Mouse (Mus musculus): ENCODE data around the gene Ky. TPM values are rescaled to one million over a fixed set of nuclear protein-coding genes. Genes with fewer than 3 reads are reported as not detected.

The Ky gene
- total RNA-seq, 1 experiment from 2014 or later, result not detected

- no peak for ATAC-seq (replicated peaks in 1 of 2; ENCODE audit: insufficient read depth in 1 of 2, low FRiP score in 2 of 2, low TSS enrichment in 1 of 2, low read depth in 1 of 2, poor library complexity in 2 of 2, severe bottlenecking in 2 of 2)
Measured at GRCm38 (mm10) chr9:102498701-102499100, 6.8 kb upstream of the Ky start.

- no peak for ATAC-seq (replicated peaks in 1 of 2; ENCODE audit: insufficient read depth in 1 of 2, low FRiP score in 2 of 2, low TSS enrichment in 1 of 2, low read depth in 1 of 2, poor library complexity in 2 of 2, severe bottlenecking in 2 of 2)
Measured at GRCm38 (mm10) chr9:102499266-102499665, 6.3 kb upstream of the Ky start.

DNA sequence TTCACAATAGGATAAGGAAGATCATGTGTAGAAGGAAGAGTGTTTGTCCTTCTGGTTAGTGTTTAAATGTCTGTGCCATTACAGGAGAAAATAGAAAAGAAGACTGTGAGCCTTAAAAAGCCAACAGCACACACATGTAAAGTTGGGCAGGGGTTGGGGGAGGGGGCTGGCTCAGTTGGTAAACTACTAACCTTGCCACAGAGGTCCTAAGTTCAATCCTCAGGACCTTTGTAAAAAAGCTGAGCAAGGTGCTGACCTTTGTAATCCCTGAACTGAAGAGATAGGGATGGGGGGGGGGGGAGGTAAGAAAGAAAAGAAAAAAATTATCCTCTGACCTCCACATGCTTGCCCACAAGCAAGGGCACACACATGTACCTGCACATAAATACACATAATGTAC, 5.8 kb upstream of the Ky start:
- no peak for ATAC-seq (replicated peaks in 1 of 2; ENCODE audit: insufficient read depth in 1 of 2, low FRiP score in 2 of 2, low TSS enrichment in 1 of 2, low read depth in 1 of 2, poor library complexity in 2 of 2, severe bottlenecking in 2 of 2)

GRCm38 (mm10) chr9:102501113-102501512, 4.4 kb upstream of the Ky start:
- ATAC-seq (replicated peaks in 1 of 2; ENCODE audit: insufficient read depth in 1 of 2, low FRiP score in 2 of 2, low TSS enrichment in 1 of 2, low read depth in 1 of 2, poor library complexity in 2 of 2, severe bottlenecking in 2 of 2), result no peak

GRCm38 (mm10) chr9:102502015-102502633, 3.4 kb upstream of the Ky start:
- no peak for ATAC-seq (replicated peaks in 1 of 2; ENCODE audit: insufficient read depth in 1 of 2, low FRiP score in 2 of 2, low TSS enrichment in 1 of 2, low read depth in 1 of 2, poor library complexity in 2 of 2, severe bottlenecking in 2 of 2)

DNA sequence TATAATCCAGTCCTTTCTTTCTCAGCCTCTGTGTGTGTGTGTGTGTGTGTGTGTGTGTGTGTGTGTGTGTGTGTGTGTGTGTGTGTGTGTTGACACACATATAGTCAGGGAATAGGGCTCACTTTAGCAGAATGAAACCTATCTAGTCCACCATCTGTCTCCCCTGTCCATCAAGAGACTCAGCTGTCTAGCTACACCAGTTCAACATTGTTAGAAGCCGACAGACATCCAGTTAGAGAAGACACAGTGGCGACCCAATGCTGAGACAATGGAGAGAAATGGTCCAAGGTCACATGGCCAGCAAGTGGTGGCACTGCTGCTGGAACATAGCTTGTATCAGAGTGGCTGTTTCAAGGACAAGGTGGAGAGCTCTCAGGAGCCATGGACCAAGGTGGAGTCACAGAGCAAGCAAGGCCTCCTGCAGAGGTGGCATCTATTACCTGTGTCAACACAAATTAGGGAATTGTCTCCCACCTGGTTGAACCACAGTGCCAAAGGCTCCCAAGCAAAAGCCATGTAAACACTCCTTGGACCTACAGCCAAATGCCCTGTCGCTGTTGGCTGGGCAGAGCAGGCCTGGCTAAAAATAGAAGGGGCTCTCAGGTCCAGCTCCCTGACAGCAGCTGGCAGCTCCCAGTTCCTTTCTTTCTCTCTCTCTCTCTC, 703 bp upstream of the Ky start:
- ATAC-seq (replicated peaks in 1 of 2; ENCODE audit: insufficient read depth in 1 of 2, low FRiP score in 2 of 2, low TSS enrichment in 1 of 2, low read depth in 1 of 2, poor library complexity in 2 of 2, severe bottlenecking in 2 of 2), result no peak

- ATAC-seq (replicated peaks in 1 of 2; ENCODE audit: insufficient read depth in 1 of 2, low FRiP score in 2 of 2, low TSS enrichment in 1 of 2, low read depth in 1 of 2, poor library complexity in 2 of 2, severe bottlenecking in 2 of 2), result no peak
Measured at GRCm38 (mm10) chr9:102508315-102508714, 2.8 kb downstream of the Ky start.

DNA sequence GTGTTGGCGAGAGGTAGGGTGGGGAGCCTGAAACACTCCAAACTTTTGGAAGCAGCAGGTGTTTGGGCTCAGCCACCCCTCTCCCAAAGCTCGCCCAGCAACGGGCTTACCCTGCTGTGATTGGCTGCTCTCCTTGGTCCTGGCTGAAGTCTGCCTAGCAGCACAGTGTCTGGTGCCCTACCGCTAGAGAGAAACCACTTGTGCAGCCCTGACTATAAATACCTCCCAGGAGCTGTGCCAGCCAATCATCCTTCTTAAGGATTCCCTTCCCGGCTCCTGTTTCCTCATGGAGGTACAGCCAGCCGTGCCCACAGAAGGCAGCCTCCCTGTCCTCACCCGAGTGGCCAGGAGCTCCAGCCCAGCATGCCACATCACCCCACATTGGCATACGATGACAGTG, 5.9 kb downstream of the Ky start:
- no peak for ATAC-seq (replicated peaks in 1 of 2; ENCODE audit: insufficient read depth in 1 of 2, low FRiP score in 2 of 2, low TSS enrichment in 1 of 2, low read depth in 1 of 2, poor library complexity in 2 of 2, severe bottlenecking in 2 of 2)

DNA sequence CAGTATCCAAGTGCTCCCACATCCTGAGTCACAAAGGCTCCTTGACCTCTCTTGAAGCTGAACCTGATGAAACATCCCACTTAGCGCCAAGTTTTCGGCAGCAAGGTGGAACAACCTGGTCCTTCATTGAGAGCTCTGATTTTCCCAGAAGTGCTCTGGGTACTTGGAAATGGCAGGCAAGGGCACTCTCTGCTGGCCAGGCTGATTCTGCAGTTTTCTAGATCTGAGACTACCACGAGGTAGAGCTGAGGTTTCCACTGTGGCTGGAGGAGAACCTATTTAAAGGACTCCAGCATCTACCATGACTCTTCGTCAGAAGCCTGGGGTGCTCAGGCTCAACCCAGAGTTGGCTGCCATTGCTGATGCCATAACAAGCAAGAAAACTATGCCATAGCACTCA, 8.0 kb downstream of the Ky start:
- ATAC-seq (replicated peaks in 1 of 2; ENCODE audit: insufficient read depth in 1 of 2, low FRiP score in 2 of 2, low TSS enrichment in 1 of 2, low read depth in 1 of 2, poor library complexity in 2 of 2, severe bottlenecking in 2 of 2), result no peak

DNA sequence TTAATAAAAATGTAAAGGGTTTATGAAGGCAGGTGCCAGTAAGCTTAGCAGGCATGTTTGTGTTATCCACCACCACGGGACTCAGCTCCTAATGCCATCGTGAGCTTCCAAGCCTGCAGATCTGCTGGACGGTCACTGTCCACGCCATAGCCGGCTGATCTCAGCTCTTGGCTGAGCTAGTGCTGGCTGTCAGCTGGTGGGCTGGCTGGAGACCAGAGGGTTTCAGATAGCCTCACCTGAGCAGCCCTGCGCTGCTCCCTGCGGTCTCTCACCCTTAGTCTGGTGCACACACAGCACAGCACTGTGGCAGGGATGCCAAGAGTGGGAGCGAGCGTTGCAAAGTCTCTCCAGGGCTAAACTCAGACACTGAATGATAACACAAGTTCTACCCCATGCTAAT, 12.9 kb downstream of the Ky start:
- no peak for ATAC-seq (replicated peaks in 1 of 2; ENCODE audit: insufficient read depth in 1 of 2, low FRiP score in 2 of 2, low TSS enrichment in 1 of 2, low read depth in 1 of 2, poor library complexity in 2 of 2, severe bottlenecking in 2 of 2)

DNA sequence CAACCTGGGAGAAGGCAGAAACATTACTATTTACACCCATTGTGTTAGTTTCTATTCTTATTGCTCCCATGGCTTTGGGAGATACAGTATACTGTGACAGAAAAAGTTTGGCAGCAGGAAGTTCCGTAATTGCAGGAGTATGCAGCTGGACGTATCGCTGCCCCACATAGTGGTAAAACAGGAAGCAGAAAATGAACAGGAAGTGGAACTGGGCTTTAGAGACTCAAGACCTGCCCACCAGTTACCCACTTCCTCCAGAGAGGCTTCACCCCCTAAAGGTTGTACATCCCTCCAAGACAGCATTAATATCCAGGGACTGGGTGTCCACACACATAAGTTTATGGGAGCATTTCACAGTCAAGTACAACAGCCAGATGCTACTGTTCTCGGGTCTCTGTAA, 15.8 kb downstream of the Ky start:
- ATAC-seq (replicated peaks in 1 of 2; ENCODE audit: insufficient read depth in 1 of 2, low FRiP score in 2 of 2, low TSS enrichment in 1 of 2, low read depth in 1 of 2, poor library complexity in 2 of 2, severe bottlenecking in 2 of 2), result peak; percentile 86 to 90

DNA sequence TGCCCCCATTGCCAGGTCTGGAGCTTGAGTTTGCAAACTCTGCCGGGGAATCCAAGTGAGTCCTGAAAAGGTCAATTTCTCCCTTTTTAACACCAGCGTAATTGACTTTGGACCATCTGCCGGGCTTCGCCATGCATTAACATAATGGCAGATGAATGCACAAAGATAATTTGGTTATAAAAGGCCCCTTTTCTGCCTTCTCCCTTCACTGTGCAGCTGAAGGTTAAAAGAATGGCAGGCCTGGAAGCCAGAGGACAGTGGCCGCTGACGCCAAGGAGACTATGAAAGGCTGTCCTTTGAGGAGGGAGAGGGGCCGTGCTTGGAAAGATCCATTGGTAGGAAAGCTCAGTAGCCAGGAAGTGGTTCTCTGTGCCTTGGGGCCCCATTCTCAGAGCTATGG, 22.6 kb downstream of the Ky start:
- ATAC-seq (replicated peaks in 1 of 2; ENCODE audit: insufficient read depth in 1 of 2, low FRiP score in 2 of 2, low TSS enrichment in 1 of 2, low read depth in 1 of 2, poor library complexity in 2 of 2, severe bottlenecking in 2 of 2), result no peak

GRCm38 (mm10) chr9:102528561-102528960, 23.0 kb downstream of the Ky start:
- no peak for ATAC-seq (replicated peaks in 1 of 2; ENCODE audit: insufficient read depth in 1 of 2, low FRiP score in 2 of 2, low TSS enrichment in 1 of 2, low read depth in 1 of 2, poor library complexity in 2 of 2, severe bottlenecking in 2 of 2)

- ATAC-seq (replicated peaks in 1 of 2; ENCODE audit: insufficient read depth in 1 of 2, low FRiP score in 2 of 2, low TSS enrichment in 1 of 2, low read depth in 1 of 2, poor library complexity in 2 of 2, severe bottlenecking in 2 of 2), result no peak
Measured at GRCm38 (mm10) chr9:102529008-102529407, 23.5 kb downstream of the Ky start.

- no peak for ATAC-seq (replicated peaks in 1 of 2; ENCODE audit: insufficient read depth in 1 of 2, low FRiP score in 2 of 2, low TSS enrichment in 1 of 2, low read depth in 1 of 2, poor library complexity in 2 of 2, severe bottlenecking in 2 of 2)
Measured at GRCm38 (mm10) chr9:102531051-102531892, 25.7 kb downstream of the Ky start.

GRCm38 (mm10) chr9:102536968-102537367, 31.4 kb downstream of the Ky start:
- ATAC-seq (replicated peaks in 1 of 2; ENCODE audit: insufficient read depth in 1 of 2, low FRiP score in 2 of 2, low TSS enrichment in 1 of 2, low read depth in 1 of 2, poor library complexity in 2 of 2, severe bottlenecking in 2 of 2), result no peak

DNA sequence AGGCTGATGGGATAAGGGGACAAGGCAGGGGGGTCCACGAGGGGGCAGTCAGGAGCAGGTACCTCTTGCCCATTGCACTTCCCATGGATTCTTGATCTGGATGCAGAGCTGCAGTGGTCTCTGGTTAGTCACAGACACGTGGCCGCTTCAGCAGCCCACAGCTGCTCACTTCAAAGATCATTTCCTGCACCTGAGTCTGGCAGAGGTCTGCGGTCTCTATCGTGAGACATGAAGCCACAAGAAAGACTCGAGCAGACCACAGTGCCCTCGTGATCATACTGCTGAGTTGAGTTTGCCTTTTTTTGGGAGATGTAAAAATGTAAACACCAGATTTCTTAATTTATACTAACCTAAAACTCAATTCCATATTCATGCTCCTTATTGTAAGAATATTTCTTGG, 34.1 kb downstream of the Ky start:
- ATAC-seq (replicated peaks in 1 of 2; ENCODE audit: insufficient read depth in 1 of 2, low FRiP score in 2 of 2, low TSS enrichment in 1 of 2, low read depth in 1 of 2, poor library complexity in 2 of 2, severe bottlenecking in 2 of 2), result peak; percentile 81 to 88

GRCm38 (mm10) chr9:102541666-102542065, 36.1 kb downstream of the Ky start:
- peak; percentile 52 to 54; a peak in 3 of 4 replicates for ATAC-seq (replicated peaks in 1 of 2; ENCODE audit: insufficient read depth in 1 of 2, low FRiP score in 2 of 2, low TSS enrichment in 1 of 2, low read depth in 1 of 2, poor library complexity in 2 of 2, severe bottlenecking in 2 of 2)

Data from hematopoietic stem cell, adult 5-6 weeks (primary cell).